Mouse (Mus musculus) olfactory bulb, adult 2 months (tissue): ENCODE measurements around the gene Mrpl4.

Source experiments
- CTCF ChIP-seq: fragments of 200-500 bp; IDR thresholded peaks from 2 replicates; pipeline ENCODE4 v1.5.1; 2012; ENCODE audit warnings: low read depth, mild to moderate bottlenecking, low read length, moderate library complexity; ENCODE audit not compliant: insufficient read depth
- POLR2A ChIP-seq: fragments of 200-500 bp; IDR thresholded peaks from 2 replicates; pipeline ENCODE4 v1.6.1; 2012; ENCODE audit warnings: mild to moderate bottlenecking, low read depth, low read length, moderate library complexity; ENCODE audit not compliant: insufficient read depth

DNA sequence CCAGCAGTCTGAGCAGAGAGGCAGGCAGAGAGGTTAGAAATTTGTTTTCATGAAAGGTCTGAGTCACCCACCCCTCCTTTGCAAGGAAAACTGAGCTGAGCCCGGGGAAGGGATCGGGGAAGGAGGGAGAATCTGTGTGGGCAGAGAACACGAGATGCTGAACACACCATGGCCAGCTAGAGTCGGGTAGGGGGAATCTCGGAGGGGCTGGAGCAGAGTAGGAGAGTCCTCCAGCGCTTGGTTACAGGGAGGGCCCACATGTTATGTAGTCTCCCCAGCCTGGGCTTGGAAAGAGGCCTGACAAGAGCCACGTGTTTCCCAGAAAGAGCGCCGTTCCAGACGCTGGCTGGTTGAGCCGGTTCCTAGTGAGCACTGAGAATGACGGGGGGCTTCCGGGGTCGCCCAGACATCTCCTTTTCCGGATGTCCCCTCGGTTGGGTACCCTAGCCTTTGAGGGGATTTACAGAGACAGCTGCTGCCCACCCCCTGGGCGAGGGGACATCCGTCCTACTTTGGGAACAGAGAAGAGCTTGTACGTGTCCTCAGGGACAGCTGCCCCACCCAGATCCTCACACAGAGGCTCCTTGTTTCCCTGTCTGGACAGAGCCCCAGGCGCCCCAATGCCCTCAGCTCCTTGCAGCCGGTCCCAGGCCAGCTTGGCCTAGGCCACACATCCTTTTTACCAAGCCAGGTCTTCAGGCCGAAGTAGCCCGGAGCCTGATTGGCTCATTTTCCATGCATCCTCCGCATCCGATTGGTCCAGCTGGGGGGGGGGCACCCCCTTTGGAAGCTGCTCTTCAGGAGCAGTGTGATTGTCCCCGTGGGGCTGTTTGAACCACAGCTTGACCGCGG lies 30.2 kb upstream of the Mrpl4 start:
- no peak for TF ChIP-seq CTCF
- no peak for TF ChIP-seq POLR2A
